Mouse (Mus musculus) testis, adult 2 months (tissue): ENCODE results near the gene Gadl1. TPM values are rescaled to one million over a fixed set of nuclear protein-coding genes. Genes with fewer than 3 reads are reported as not detected.
A peak's percentile ranks its signal among the peaks of the same experiment; 100 is the strongest.

Experiments used
- H3K27ac ChIP-seq: fragments of 200-500 bp; 2 replicates; pipeline ENCODE4 v1.5.1; 2012; ENCODE audit warnings: low read depth, low read length; ENCODE audit not compliant: control insufficient read depth, insufficient read depth
- H3K27me3 ChIP-seq: fragments of 200-500 bp; 2 replicates; pipeline ENCODE4 v1.6.1; 2012; ENCODE audit warnings: mild to moderate bottlenecking, low read length, moderate library complexity; ENCODE audit not compliant: control insufficient read depth, insufficient read depth
- H3K36me3 ChIP-seq: fragments of 200-500 bp; 2 replicates; pipeline ENCODE4 v1.6.1; 2012; ENCODE audit warnings: mild to moderate bottlenecking, low read length; ENCODE audit not compliant: control insufficient read depth, insufficient read depth
- H3K4me1 ChIP-seq: fragments of 200-500 bp; 2 replicates; pipeline ENCODE4 v1.6.1; 2012; ENCODE audit warnings: low read length; ENCODE audit not compliant: control insufficient read depth, insufficient read depth
- H3K4me3 ChIP-seq: fragments of 200-500 bp; 2 replicates; pipeline ENCODE4 v1.5.1; 2012; ENCODE audit warnings: low read depth, mild to moderate bottlenecking, low read length, moderate library complexity, mixed read lengths; ENCODE audit not compliant: control insufficient read depth
- CTCF ChIP-seq: fragments of 200-500 bp; IDR thresholded peaks from 2 replicates; pipeline ENCODE4 v1.5.1; 2012; ENCODE audit warnings: low read depth, mild to moderate bottlenecking, inconsistent platforms, low read length, moderate library complexity; ENCODE audit not compliant: control insufficient read depth, insufficient read depth, insufficient replicate concordance
- POLR2A ChIP-seq: fragments of 200-500 bp; IDR thresholded peaks from 2 replicates; pipeline ENCODE4 v1.6.1; 2012; ENCODE audit warnings: low read depth, mild to moderate bottlenecking, inconsistent platforms, low read length, moderate library complexity; ENCODE audit not compliant: control insufficient read depth
- polyA plus RNA-seq: library from polyadenylated mRNA; depleted of rRNA; stranded (reverse); fragments of >200 nt; gene quantifications from 2 replicates; pipeline ENCODE4 v1.2.3, GENCODE M21; 2012

Gene Gadl1
- polyA plus RNA-seq, 1 experiment: 2.3 TPM

DNA sequence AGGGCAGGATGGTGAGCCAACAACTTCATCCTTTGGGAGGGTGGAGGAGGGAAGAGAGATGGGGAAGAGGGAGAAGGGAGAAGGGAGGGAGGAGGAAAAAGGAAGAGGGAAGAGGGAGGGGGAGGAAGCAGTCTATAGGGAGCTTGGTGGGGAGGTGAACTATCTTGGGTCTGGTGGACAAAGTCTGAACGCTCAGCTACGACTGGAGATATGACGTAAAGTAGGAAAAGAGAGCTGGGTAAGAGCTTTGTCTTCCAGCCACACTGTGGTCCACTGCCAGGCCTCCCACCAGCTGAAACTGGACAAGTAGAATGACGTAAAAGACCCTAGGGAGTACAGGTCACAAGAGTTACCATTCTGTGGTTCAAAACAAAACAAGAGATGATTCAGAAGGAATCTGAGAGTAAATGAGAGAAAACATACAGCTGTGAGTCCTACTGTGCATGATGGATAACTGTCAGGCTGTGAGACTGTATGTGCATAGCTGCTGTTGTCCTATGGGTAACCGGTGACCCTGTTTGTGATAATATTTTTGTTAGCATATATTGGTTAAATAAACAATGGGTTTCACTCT lies 26.5 kb upstream of the Gadl1 start:
- Histone ChIP-seq H3K27me3 (no peaks in the 10 kb centered on the region), H3K4me3 (no peak overlapping the region), H3K4me1 (no peaks in the 10 kb centered on the region), H3K27ac (no peak overlapping the region), H3K36me3 (no peaks in the 10 kb centered on the region)
- TF ChIP-seq CTCF (no peak), POLR2A (no peak)

DNA sequence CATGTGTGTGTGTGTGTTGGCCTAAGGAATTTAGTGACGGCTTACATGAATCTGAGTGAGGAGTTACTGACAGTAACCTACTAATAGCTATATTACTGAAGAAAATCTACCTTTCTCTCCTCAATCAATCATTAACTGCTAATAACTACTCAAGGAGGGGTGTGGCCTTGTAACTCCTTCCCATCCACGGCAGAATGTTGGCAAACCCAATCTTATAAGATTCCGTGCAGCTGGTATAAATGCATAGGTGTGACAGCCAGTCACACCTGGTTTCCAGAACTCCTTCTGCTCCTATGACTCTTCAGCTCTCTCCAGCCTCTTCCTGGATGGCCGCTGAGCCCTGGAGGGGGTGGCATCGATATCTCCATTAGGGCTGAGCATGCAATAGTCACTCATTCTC lies 25.8 kb upstream of the Gadl1 start:
- Histone ChIP-seq H3K27ac (no peak overlapping the region), H3K36me3 (no peaks in the 10 kb centered on the region), H3K4me1 (no peaks in the 10 kb centered on the region), H3K27me3 (no peaks in the 10 kb centered on the region), H3K4me3 (peak overlapping the region; percentile 2; the same call in 1 of the 2 replicates)
- TF ChIP-seq CTCF: no peak
- no peak for TF ChIP-seq POLR2A

DNA sequence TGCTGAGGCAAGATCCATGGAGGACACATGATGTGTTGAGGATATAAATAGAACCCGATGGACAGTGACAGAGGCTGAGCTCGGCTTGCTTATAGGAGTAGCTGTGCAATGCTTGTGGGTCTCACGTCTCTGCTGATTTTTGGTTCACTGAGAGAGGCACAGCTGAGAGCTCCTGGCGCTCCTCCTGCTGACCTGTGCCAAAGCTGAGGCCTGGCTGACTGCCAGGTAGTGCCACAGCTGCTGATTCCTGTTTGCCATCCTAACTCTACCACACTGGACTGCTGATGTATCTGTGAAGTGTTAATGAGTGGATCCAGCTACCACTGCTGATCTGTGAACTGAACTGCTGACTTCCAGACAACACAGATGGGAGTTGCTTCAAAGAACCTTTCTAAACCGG lies 21.7 kb upstream of the Gadl1 start:
- H3K27ac ChIP-seq: no peak overlapping the region
- no peaks in the 10 kb centered on the region for H3K36me3 ChIP-seq
- TF ChIP-seq CTCF (no peak), POLR2A (no peak)
- no peaks in the 10 kb centered on the region for H3K27me3 ChIP-seq
- no peak overlapping the region for H3K4me3 ChIP-seq
- H3K4me1 ChIP-seq: no peaks in the 10 kb centered on the region

DNA sequence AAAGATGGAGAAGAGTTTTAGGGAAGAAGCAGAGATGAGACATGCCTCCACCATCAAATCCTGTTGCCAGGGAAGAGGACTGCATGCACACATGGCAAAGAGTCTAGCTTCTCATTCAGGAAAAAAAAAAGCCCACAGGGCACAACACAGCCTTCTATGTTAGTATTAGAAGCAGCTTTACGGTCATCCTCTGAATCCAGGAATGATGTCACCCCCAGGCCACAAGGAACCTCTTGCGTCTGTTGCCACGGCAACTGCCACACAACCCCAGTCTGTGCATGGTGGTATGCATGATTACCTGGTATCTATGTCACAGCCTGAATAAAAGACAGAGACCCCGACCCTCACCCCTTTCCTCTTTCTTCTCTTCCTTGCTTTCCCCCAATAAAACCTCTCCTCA lies 16.1 kb upstream of the Gadl1 start:
- H3K36me3 ChIP-seq: no peaks in the 10 kb centered on the region
- TF ChIP-seq POLR2A (no peak), CTCF (no peak)
- H3K4me3 ChIP-seq: no peak overlapping the region
- H3K27ac ChIP-seq: no peak overlapping the region
- no peaks in the 10 kb centered on the region for H3K27me3 ChIP-seq
- H3K4me1 ChIP-seq: no peaks in the 10 kb centered on the region

DNA sequence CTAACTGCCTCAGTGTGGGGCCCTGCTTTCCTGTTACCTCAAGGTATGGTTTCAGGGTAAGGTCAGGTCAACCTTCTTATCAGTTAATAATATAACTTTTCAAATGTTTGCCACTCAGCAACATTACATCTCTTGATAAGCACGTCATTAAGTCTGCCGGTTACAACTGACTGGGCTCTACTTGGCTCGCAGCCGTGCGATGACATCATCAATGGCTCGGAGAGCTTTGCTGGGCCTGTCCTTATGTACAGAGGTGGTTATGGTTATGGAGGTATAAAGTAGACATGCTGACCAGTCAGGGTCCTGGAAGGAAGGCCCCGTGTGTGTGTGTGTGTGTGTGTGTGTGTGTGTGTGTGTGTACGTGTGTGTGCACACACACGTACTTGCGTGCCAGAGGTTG lies 15.3 kb upstream of the Gadl1 start:
- Histone ChIP-seq H3K27ac (no peak overlapping the region), H3K27me3 (no peaks in the 10 kb centered on the region), H3K4me1 (no peaks in the 10 kb centered on the region), H3K36me3 (no peaks in the 10 kb centered on the region), H3K4me3 (no peak overlapping the region)
- TF ChIP-seq CTCF (no peak), POLR2A (no peak)

DNA sequence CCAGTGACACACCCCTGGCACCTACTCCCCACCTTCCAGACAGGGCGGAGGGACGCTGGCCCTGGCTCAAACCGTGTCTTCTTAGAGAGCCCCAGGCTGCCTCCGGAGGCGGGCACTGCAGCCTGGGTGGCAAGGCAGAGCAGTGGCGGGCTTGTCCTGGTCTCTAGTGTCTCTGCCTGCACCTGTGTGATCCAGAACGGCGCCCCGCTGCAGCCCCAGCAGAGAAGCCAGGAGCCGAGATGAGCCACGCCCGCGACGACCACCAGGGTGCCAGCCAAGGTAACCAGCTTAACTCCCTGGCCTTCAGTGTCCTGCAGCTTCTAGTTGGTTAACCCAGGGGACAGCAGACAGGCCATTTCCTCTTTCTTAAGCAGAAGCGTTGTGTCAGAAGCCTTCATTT lies 930 bp upstream of the Gadl1 start:
- H3K4me3 ChIP-seq: no peak overlapping the region
- no peaks in the 10 kb centered on the region; the same call in 1 of the 2 replicates for H3K27me3 ChIP-seq

DNA sequence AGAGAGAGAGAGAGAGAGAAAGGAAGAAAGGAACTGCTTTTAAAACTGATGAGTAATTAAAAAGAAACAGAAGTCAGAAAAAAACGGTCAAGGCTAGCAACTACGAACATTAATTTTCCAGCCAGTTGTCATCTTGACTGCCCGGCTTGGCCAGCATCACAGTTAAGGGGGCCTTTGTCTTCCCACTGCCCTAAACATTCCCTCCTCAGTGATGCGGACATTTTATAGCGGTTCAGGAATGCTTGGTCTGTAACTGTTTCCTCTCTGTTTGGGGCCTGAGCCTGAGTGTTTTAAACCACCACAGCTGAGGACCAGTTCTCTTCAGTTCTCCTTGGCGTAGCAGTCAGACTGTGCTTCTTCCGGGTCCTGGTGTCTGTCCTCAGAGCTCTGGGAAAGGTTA lies 4.8 kb downstream of the Gadl1 start:
- Histone ChIP-seq H3K27me3 (no peaks in the 10 kb centered on the region), H3K4me1 (no peaks in the 10 kb centered on the region), H3K27ac (no peak overlapping the region), H3K4me3 (no peak overlapping the region), H3K36me3 (no peaks in the 10 kb centered on the region)
- TF ChIP-seq CTCF: no peak
- no peak for TF ChIP-seq POLR2A

More for the DNA sequence above, 930 bp upstream of the Gadl1 start:
- Histone ChIP-seq H3K27ac (no peak overlapping the region), H3K36me3 (no peaks in the 10 kb centered on the region), H3K4me1 (peaks cover 4% of the 10 kb centered on the region)
- TF ChIP-seq CTCF (no peak), POLR2A (no peak)

DNA sequence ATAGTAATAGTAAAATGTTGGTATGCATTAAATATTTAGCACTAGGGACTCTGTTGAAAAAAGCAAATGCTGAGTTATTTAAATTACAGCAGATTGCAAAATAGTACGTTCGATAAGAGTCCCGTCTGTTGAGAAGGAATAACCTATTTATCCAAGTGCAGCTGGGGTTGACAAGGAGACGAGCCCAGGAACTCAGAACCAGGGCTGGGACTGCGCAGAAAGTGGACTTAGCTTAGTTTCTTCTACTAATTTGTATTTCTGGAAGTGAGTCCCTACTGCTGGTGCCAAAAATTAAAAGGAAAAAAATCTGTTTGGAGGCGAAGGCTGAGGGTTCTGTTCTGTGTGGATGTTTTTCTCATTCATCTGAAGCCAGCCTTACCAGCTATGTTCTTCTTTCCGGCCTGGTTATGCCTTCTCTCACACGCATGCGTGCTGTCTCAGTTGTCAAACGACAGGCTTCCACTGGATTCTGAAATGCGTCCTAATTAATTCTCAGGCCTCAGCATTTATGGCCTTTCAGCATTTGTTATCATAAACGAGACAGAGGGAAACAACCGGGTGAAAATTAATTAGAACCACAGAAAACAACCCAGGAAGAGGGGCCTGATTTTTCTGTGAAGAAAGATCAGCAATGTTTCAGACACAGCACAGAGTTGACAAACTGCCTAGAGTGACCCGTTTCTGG lies 6.5 kb downstream of the Gadl1 start:
- TF ChIP-seq POLR2A (no peak), CTCF (no peak)
- Histone ChIP-seq H3K4me1 (no peaks in the 10 kb centered on the region), H3K4me3 (no peak overlapping the region), H3K36me3 (no peaks in the 10 kb centered on the region), H3K27me3 (no peaks in the 10 kb centered on the region), H3K27ac (no peak overlapping the region)
